Mouse (Mus musculus): ENCODE data around the gene Cd5l. TPM values are rescaled to one million over a fixed set of nuclear protein-coding genes. Genes with fewer than 3 reads are reported as not detected.
A peak's percentile ranks its signal among the peaks of the same experiment; 100 is the strongest.

Cd5l gene
- total RNA-seq, 2 experiments from 2014 or later, result not detected

DNA sequence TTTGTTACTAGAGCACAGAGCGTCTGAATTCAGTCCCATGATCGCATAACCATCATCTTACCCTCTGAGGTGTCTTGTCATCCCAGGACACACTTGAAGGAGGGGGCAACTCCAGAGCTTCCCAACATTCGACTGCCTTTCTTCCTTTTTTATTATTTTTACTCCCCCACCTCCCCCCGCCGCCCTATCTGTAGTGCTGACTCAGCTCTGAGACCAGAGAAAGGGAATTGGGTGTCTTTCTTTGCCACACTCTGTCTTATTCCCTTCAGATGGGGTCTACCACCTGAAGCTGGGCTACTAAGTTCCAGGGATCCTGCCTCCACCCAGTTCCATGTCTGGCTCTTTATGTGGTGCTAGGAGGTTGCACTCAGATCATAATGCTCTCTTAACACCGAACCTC, 52.9 kb downstream of the Cd5l start:
- H3K4me3 ChIP-seq, result no peak overlapping the region
- H3K27ac ChIP-seq, result no peak overlapping the region
- intact Hi-C loops (cut with DNase I), result loop anchor here (1.0 to 2.0 kb wide), 2 partner anchors 89 to 152 kb away; no protein-coding TSS in a partner anchor
- TF ChIP-seq CTCF (IDR thresholded peaks at IDR 0.05), result no peak
- no peak for DNase-seq (ENCODE audit: extremely low spot score in 1 of 2, low spot score in 2 of 2)

DNA sequence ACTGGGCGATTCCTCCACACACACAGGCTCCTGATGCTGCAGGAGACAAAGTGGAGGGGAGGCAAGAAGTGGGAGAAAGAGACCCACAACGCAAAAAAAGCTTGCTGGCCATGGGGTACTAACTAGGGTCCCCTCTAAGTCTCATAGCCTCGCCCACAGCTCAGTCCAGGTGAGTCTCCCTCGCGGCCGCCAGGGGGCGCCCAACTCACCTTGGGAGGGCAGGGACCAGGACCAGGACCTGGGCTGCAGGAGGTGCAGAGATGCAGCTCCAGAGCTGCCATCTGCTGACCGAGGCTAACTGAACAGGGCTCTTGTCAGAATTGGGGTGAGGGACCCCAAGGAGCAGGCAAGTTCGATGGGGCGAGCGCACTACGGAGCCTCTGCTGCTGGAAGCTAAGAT, 53.5 kb downstream of the Cd5l start:
- Histone ChIP-seq H3K4me3 (no peak overlapping the region), H3K27ac (no peak overlapping the region)
- TF ChIP-seq CTCF (IDR thresholded peaks at IDR 0.05), result peak; percentile 80
- intact Hi-C loops (cut with DNase I), result loop anchor here (1.0 to 2.0 kb wide), 2 partner anchors 88 to 152 kb away; no protein-coding TSS in a partner anchor
- DNase-seq (ENCODE audit: extremely low spot score in 1 of 2, low spot score in 2 of 2), result peak; percentile 18 to 21

DNA sequence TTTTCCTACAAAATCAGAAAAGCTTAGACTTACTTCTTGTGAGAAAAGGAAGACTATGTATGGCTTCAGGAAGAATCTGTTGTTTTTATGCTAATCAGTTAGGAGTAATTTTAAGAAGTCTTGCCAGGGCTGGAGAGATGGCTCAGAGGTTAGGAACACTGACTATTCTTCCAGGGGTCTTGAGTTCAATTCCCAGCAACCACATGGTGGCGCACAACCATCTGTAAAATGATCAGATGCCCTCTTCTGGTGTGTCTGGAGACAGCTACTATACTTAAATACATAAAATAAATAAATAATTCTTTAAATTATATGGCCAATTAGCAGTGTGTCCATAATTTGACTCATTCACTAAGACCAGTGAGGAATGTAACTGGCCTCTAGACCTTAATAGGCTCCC, 63.0 kb downstream of the Cd5l start:
- no peak for DNase-seq (ENCODE audit: extremely low spot score in 1 of 2, low spot score in 2 of 2)
- Histone ChIP-seq H3K27ac (no peak overlapping the region), H3K4me3 (no peak overlapping the region)
- TF ChIP-seq CTCF (IDR thresholded peaks at IDR 0.05), result no peak; the same call in 1 of the 2 replicates
- intact Hi-C loops (cut with DNase I), result no loop called here

Other genes starting within 250 kb of the Cd5l start
- 1 to 10 TPM; 4.3 to 4.9 TPM for gene Kirrel, start 183.1 kb upstream of the Cd5l start, total RNA-seq (2021)
- gene Fcrls, start 94.1 kb upstream of the Cd5l start, total RNA-seq (2021), result 10 to 100 TPM; 24.8 to 30.2 TPM
- under 1 TPM in 1 of 2 experiments, not detected in 1; 0.38 TPM for gene Fcrl1, start 18.5 kb downstream of the Cd5l start, total RNA-seq (2021)
- gene Fcrl5, start 77.9 kb downstream of the Cd5l start, total RNA-seq (2021), result not detected
- gene Etv3, start 167.5 kb downstream of the Cd5l start, total RNA-seq (2021), result 10 to 100 TPM; 27.1 to 28.9 TPM

All from left cerebral cortex, adult 2 months (tissue).